Mouse (Mus musculus): ENCODE measurements around the gene Osbp2.

Osbp2 gene

DNA sequence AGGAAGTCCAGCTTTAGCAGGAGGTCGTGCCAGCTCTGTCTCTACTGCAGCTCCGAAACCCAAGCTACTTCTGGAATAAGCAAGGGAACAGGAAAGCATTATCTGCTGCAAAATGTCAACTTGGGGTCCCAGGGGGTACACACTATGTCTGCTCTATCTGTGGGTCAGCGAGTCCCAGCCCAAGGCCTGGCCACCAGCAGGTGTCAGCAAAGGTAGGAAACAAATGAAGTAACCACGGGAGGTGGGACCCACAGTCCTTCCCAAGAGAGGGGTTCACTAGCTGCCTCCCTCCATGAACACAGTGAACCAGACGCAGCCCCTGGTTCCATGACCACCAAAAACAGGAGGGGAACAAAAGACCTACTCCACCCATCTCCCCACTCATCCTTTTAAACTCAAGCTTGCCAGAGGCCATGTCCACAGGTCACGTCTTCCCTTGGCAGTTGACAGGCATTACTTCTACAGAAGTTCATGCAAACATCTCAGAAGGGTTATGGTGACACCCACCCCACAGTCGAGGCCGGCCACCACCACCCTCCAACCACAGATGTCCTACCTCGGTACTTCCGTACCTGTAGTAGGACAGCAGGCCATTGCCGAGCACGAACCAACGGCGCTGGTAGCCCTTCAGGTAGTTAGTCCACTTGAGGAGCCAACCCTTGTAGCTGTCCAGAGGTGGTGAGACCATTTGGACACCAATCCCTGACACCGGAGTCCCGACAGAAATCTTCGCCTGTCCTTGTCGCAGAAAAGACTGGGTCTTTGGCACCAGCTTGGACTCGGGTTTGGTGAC is 846 bp downstream of the Osbp2 start:
- no peak for DNase-seq (ENCODE audit: low read depth)

DNA sequence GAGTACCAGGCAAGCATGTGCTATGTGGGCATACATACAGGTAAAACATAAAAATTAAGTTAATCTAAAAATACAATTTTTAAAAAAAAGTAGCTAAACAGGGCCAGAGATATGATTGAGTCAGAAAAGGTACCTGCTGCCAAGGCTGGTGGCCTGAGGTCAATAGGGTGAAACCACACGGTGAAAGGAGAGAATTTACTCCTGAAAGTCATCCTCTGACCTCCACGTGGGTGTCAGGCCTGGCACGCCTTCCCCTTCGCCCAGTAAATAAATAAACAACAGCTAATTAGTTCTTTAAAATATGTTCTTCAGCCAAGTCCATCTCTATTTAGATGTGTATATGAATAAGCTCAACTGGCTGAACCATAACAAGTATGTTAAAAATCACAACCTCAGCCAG is 3.3 kb downstream of the Osbp2 start:
- DNase-seq (ENCODE audit: low read depth), result no peak

DNA sequence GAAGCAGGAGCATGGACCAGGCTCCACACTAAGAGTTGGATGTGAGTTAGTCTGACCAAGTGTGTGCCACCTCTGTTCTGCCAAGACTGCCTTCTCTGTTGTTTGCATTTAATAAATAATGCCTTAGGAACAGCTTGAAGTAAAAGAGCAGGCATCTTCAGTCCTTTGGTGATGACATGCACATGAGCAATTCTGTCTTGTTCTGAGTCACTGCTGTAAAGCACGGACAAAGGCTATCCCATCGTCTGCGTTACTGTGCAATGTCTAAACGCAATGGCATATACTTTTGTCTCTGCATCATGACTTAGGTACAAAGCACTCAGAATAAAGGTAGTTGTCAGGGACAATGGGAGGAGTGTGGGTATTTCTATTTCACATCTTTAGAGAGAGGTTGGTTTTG is 3.9 kb downstream of the Osbp2 start:
- no peak for DNase-seq (ENCODE audit: low read depth)

DNA sequence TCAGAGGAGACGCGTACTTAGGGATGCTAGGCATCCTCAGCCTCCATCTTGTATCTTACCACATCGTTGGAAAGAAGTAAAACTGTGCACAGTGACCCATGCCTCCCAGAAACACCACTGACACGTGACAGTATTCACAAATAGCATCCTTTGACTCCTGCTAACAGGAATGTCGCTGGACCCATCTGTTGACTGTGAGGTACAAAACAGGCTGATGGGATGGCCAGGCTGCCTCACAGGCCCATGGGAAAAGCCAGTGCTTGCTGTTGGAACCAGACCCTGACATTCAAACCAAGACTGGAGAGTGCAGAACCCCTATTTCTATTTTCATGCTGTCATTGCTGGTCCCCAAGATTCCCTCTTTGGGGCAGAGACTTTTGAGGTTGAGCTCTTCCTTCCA is 5.8 kb downstream of the Osbp2 start:
- no peak for DNase-seq (ENCODE audit: low read depth)

DNA sequence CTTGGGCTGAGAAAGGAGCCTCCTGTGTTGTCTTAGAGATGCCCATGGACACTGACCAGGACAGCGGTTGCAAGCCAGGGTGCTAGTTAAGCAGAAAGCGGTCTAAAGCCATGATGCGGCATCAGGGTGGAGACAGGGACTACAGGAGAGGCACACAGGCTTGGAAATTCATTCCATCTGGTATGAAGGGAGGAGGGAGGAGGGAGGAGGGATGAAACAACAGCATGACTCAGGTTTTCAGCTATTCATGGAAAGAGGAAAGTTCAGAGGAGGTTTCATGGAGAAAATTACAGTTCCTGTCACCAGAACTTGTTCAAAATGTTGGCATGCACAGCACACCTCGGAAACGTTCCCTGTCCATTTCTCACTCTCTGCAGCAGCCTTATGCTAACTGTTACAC is 7.9 kb downstream of the Osbp2 start:
- no peak for DNase-seq (ENCODE audit: low read depth)

GRCm38 (mm10) chr11:3854156-3854555 is 9.5 kb downstream of the Osbp2 start:
- no peak for DNase-seq (ENCODE audit: low read depth)

DNA sequence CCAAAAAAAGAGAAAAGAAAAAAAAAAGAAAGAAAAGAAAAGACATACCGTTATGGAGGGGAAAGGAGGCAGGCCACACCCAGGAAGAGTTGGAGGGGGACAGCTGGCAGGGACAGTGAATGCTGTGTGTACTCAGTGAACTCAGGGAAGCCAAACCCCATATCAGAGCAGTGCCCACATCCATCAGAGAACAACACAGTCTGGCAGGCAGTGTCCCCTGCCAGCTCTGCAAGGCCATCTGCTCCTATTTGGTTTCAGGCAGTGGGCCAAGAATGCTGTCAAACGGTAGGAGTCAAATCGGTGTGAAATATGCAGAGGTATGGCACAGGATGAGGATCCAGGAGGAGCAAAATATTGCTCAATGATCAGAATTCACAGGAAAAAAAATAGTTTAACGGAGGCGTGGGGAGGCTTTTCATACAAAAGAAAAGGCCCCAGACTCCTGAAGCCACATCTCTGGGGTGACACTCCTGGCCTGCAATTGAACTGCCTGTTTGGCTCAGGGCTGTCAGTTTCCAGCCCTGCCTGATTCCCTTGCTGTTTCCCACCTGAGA is 10.1 kb downstream of the Osbp2 start:
- no peak for DNase-seq (ENCODE audit: low read depth)

DNA sequence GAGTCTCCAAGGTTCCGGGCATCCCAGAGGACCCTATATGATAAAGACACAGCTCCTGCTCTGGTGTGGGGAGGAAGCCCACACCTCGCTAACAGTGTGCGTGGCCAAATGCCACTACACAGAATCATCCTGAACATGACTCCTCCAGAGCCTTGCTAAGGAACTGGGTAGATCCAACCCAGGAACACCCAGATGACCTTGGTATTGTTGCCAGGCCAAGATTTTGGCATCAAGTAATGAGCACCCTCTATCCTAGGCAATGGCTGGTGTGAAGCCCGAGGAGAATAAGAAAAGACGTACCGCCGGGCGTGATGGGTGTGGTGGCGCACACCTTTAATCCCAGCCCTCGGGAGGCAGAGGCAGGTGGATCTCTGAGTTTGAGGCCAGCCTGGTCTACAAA is 10.7 kb downstream of the Osbp2 start:
- no peak for DNase-seq (ENCODE audit: low read depth)

GRCm38 (mm10) chr11:3851872-3852271 is 11.8 kb downstream of the Osbp2 start:
- no peak for DNase-seq (ENCODE audit: low read depth)

DNA sequence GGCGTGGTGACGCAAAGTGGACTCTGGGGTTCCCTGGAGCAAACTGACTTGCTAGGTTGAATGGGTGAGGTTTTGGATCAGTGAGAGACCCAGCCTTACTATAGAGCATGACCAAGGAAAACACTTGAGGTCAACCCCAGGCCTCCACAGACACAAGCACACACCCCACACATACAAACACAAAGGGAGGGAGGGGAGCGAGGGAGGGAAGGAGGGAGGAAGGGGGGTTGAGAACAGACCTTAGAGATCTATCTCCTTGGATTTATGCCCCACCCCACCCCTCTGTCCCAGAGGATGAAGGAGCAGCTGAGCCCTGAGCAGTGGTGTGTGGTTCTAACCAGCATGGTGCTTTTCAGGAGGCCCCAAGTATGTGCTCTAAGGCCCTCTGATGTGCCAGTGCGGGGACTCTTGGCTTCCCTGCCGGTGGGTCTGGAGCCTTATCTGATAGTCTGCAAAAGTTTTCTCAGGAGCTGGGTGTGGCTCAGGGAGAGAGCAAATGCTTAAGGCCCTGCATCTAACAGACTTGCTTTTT is 12.9 kb downstream of the Osbp2 start:
- no peak for DNase-seq (ENCODE audit: low read depth)

GRCm38 (mm10) chr11:3850315-3850614 is 13.4 kb downstream of the Osbp2 start:
- DNase-seq (ENCODE audit: low read depth), result no peak

DNA sequence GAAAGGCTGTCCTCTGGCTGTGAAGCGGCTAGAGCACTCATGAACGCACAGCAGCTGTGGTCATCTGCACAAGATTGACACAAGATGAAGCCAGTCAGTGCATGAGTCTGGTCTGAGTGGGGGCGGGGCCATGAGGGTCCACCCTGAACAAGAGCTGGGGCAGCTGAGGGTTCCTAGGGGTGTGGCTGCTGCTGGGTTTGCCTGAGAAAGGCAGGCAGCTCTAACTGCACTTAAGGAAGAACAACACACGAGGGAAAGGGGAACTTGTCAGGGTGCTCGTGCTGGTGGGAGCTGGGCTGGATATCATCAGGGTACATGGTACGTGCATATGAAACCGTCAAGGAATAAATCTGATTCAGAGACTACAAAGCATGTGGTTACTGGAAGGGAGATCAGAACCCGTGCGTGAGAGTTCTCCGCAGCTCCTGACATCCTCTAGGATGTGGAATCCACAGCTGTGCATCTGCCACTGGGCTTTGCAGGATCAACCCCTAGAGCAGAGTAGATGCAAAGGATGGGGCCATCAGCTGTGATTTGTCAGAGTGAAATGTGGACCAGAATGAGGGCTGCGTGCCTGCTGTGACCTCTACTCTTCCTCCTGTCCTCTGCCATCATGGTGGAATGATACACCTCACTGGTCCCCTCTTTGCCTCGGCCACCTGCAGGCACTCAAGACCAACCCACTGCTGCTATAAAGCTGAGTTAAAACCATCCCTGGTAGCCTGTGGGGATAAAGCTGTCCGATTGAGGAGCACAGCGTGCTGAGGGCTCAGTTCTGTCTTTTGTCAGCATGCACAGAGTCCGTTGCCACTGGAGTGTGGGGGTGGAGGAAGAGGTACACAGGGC is 14.0 kb downstream of the Osbp2 start:
- DNase-seq (ENCODE audit: low read depth), result no peak

DNA sequence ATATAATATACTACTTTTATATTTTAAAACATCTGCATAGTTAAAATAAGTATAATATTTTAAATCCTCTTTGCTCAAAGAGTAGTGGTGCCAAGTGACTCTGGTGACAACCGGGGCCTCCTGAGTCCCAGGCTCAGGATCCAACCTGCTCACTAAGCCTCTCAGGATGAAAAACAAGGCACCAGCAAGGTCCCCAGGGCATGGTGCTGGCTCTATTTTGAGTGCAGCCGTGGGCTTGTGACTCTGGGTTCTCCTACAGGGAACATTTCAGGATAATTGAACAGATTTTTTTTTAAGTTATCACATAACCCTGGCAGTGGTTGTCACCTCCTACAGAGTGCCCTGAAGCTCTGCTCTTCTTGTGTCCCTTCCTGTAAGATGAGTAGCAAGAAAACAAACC is 17.4 kb downstream of the Osbp2 start:
- DNase-seq (ENCODE audit: low read depth), result no peak

- no peak for DNase-seq (ENCODE audit: low read depth)
These were observed 19.6 kb downstream of the Osbp2 start for GRCm38 (mm10) chr11:3843943-3844734.

DNA sequence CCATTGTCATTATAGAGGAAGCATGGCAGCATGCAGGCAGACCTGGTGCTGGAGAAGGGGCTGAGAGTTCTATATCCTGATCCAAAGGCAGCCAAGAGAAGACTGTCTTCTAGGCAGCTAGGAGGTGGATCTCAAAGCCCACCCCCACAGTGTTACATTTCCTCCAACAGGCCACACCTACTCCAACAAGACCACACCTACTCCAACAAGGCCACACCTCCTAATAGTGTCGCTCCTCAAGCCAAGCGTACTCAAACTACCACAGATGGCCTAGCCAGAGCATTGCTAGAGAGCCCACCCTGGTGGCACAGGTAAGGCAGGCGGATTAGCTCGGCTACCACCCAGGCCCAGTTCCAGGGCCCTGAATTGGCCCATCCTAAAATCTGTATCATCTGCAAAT is 28.4 kb downstream of the Osbp2 start:
- DNase-seq (ENCODE audit: low read depth), result no peak

- DNase-seq (ENCODE audit: low read depth), result peak; percentile 40
These were observed 29.1 kb downstream of the Osbp2 start for GRCm38 (mm10) chr11:3834421-3835098.

DNA sequence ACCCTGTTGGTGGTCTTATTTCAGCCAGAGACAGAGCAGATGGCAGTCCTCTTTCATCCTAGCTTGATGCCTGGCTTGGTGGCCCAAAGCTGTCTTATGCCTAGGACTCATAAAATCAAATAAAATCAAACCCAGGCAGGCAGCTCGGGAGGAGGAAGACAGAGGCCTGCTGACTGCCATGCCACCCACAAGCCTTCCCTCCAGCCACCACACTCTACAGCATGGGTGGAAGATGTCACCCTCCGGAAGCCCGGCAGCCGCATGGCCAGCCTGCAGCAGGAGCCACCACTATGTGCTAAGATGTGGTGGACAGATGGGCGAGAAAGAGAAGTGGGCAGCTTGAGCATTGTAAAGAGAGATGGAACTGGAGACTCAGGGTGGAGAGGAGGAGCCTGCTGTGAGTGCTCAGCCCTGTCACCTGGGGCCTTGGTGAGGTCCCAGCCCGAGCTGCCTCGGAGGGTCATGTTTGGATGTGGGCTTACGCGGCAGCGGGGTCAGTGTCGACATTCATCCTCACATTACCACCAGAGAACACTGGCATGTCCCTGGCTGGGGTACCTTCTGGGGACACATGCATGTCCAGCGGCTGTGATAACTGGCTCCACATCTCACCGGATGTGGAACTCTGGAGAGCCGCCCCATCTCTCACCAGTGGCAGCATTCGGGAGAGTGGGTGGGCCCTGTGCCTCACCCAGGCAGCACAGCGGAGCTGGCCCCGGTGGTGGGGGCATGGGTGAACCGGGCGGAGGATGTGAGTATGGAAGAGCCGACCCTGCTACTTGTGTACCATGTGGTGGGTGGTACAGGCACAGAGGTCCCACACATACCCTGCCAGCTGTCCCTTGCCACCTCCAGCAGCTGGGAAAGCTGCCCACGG is 29.9 kb downstream of the Osbp2 start:
- DNase-seq (ENCODE audit: low read depth), result no peak

DNA sequence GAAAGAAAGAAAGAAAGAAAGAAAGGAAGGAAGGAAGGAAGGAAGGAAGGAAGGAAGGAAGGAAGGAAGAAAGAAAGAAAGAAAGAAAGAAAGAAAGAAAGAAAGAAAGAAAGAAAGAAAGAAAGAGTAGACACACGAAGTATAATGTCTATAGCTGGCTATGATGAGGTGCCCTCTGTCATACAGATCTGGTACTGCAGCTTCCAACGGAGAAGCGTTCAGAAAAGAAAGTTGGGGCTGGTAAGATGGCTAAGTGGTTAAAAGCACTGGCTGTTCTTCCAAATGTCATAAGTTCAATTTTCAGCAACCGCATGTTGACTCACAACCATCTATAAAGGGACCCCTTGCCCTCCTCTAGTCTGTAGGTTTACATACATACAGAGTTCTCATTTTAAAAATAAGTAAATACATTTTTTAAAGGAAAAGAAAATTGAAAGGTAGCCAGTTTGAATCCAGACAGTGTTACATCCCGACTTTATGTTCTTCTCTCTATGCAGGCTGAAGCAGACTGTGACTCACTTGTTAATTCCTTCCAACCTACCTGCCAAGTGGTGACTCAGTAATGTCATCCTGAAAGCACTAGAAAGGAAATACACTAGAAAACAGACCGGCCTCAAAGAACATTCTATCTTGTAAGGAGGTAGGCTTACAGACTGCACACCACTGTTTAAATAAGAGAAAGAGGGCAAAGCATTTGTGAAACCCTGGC is 31.4 kb downstream of the Osbp2 start:
- peak; percentile 20 for DNase-seq (ENCODE audit: low read depth)

DNA sequence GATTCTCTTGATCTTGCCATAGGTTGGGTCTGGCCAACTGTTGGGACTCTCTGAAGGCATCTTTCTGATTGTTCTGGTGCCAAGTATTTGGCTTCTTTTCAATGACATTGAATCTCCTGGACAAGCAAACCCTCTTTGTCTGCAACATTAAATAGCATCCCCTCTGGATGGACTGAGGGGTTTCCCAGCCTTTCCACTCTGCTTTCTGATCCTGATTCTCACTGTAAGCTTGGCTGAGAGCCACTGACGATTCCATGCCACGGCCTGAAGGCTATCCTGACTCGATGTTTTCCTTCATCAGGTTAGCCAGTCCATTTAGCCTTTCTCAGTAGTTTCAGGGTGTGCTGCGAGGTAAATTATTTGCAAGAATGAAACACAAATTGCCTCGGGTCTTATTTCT is 34.0 kb downstream of the Osbp2 start:
- no peak for DNase-seq (ENCODE audit: low read depth)

GRCm38 (mm10) chr11:3824138-3824537 is 39.6 kb downstream of the Osbp2 start:
- DNase-seq (ENCODE audit: low read depth), result no peak

All from naive thymus-derived CD4-positive, alpha-beta T cell, adult 2 months (primary cell).